Mouse (Mus musculus) lung, adult 2 months (tissue): ENCODE data around the gene Unc13a.
"Not testable (repeated sequence)": the region's sequence is repeated elsewhere in the genome, so short reads cannot be mapped to it uniquely, and the experiment has no call there.

Source experiments
- CTCF ChIP-seq: fragments of 200-500 bp; IDR thresholded peaks from 2 replicates; pipeline ENCODE4 v1.5.1; 2011; ENCODE audit warnings: mild to moderate bottlenecking, low read length, control low read depth; ENCODE audit not compliant: insufficient read depth
- POLR2A ChIP-seq: fragments of 200-500 bp; IDR thresholded peaks from 2 replicates; pipeline ENCODE4 v1.6.1; 2011; ENCODE audit warnings: low read depth, mild to moderate bottlenecking, control low read depth, low read length, borderline replicate concordance; ENCODE audit errors: extremely low read depth

GRCm38 (mm10) chr8:71703400-71703799 lies 31.8 kb upstream of the Unc13a start:
- not testable (repeated sequence) for TF ChIP-seq CTCF, POLR2A
